Mouse (Mus musculus) left cerebral cortex, postnatal 10 days (tissue): ENCODE measurements around the gene Ppp3ca. TPM values are rescaled to one million over a fixed set of nuclear protein-coding genes. Genes with fewer than 3 reads are reported as not detected.

Source experiments
- DNase-seq, 2 experiments: peaks; one replicate each; pipeline ENCODE4 v3.0.0; 2021 to 2022; ENCODE audit warnings: low spot score in 2 of 2, mixed read lengths in 1 of 2; ENCODE audit errors: extremely low spot score in 1 of 2
- intact Hi-C: fragments of 180-260 bp; cut with DNase I; formaldehyde crosslinking; loops from one replicate; pipeline ENCODE4 v1.15.1; 2025
- total RNA-seq, 2 experiments: library from RNA; stranded (reverse); gene quantifications; 2 replicates each; pipeline ENCODE4 v1.2.3; 2021

Ppp3ca gene
- total RNA-seq, 2 experiments from 2014 or later, result 535 to 574 TPM

DNA sequence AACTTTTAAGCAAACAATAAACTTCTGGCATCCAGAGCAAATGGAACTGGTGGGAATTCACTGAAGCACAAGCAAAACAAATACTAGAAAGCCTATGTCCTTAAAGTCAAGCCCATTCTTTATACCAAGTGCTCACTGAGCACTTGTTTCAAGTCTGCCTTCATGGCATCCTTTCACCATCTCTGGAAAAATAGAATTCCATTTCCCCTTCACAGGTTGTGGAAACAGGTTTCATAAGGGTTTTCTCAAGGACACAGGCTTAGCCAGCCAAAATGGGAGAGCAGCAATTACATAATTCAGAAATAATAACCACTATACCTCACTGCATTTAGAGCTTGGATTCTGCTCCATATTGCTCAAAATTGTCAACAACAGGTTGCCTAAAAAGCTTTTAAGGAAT lies 112.1 kb downstream of the Ppp3ca start:
- intact Hi-C loops, result no loop called here
- no peak for DNase-seq

DNA sequence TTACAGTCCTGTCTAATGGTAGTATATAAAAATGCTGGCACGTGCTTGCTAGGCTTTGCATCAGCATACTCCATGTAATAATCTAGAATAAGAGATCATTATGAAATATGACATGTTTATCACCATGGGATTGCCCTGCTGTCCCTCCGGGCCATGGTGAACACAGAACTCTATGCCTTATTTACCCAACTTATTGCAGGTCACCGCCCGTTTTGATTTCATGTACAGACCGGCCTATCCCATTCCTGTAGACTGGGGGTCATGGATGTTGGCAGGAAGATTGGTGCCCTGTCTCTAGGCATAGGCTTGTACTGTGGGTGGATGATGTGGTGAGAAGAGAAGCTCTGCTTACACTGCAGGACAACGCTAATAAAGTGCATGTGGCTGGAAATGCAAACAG lies 115.8 kb downstream of the Ppp3ca start:
- no peak for DNase-seq
- intact Hi-C loops, result no loop called here

DNA sequence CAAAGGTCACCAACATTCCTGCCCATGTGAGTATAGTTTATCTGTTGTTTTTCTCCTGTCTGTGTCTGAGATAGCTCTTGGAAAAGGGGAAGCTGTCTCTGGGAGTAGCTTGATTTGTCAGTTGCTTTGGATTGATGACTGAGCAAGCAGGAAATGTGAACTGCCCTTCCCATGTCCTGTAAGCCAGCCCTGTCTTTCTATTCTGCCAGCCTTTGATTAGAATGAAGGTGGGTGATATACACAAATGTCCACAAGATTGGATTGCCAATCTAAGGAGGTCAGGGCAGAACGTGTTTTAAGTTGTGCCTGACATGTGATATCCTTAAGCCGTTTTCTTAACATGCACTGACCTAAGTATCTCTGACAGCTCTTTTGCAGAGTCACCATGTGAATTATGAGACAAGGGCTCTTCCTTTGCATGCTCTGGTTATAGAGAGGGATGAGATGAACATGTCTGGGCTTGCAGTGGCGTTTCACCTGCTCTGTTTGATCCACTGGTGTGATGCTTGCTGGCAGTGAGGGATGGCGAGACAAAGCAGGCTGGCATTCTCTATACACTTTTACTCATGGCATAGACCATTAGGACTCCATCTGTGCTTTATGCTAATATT lies 120.4 kb downstream of the Ppp3ca start:
- intact Hi-C loops, result no loop called here

GRCm38 (mm10) chr3:136791404-136791803 lies 121.5 kb downstream of the Ppp3ca start:
- no peak for DNase-seq
- intact Hi-C loops, result no loop called here

More for the DNA sequence above, 120.4 kb downstream of the Ppp3ca start:
- no peak for DNase-seq

- no peak for DNase-seq
- intact Hi-C loops, result no loop called here
Measured at GRCm38 (mm10) chr3:136791946-136792345, 122.0 kb downstream of the Ppp3ca start.

DNA sequence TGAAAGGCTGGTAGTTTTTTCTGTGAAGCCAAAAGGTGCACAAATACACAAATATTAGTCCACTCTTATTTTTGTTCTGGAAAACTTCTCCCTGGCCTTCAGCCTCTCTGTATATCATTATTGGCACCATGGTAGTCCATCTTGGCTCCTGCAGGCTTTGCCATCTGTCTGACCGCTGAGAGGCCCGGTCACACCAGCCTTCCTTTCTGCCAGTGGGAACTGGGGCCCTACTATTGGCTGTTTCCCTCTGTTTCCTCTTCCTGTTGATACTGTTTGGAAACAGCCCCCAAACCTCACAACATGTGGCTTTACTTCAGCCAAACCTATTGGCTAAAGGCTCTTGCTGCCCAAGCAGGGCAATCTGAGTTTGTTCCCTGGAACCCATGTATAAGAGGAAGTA lies 123.5 kb downstream of the Ppp3ca start:
- intact Hi-C loops, result no loop called here
- no peak for DNase-seq

DNA sequence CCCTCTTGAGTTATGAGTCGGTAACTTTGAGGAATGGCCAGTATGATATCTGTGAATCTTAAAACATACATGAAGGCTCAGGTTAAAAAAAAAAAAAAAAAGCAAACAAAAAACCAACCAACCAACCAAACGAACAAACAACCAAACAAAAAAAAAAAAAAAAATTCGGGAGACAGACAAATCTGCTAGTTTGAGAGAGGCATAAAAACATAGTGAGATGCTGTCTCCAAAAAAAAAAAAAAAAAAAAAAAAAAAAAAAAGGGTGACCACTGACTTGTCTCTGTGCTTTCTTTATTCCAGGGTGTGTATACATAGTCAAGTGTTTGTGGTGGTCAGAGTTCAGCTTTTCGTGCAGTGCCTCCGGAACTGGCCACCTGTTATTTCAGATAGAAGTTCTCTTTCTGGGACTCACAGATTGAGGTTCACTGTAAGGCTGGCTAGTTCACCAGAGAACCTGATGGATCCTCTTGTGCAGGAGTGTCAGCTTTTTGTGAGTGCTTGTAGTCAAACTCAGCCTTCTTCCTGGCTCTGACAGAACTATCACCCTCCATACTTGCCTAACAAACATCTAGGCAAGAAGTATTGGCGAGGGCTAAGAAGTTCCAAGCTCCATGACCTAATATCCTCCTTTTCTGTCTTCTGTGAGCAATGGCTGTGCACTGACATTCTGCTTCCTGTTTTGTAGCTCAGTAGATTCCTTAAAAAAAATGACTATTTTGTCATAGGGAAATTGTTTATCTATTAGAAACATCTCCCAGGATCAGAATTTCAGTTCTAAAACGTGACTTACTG lies 124.7 kb downstream of the Ppp3ca start:
- intact Hi-C loops, result no loop called here
- no peak for DNase-seq

DNA sequence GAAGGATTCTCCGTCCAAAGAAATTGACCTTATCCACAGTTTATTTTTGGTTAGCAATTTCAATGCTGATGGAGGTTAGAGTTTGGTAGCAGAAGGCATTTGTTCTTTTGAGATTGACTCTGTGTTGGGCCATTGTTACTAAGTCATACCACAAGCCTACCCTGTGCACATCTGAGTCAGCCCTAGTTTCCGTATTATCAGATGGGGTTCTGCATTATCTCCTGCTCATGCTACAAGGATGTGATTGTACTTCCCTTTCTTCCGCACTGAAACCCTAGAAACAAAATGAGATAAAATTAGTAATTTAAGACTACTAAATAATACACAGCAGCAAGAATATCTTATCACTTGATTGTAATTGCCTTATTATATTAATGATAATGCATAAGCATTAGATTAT lies 129.0 kb downstream of the Ppp3ca start:
- intact Hi-C loops, result no loop called here
- DNase-seq, result no peak

DNA sequence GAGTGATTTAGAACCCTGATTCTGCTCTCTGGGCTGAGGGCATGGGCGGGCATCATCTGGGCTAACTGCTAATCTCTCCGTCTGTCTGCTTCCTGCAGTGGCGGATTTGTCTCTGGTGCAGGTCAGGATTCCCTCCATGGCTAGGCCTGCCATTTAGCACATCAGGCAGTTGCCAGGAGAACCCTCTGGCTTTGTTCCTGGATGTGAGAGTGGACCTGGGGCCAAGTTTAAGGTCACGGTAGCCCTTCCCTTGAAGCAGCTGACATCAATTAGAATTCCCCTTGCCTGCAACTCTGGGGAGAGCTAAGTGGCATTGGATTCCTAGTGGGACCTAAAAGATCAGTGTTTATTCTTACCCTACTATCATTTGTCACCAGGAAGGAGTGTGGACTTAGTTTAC lies 132.7 kb downstream of the Ppp3ca start:
- DNase-seq, result no peak
- intact Hi-C loops, result no loop called here

GRCm38 (mm10) chr3:136805897-136806296 lies 136.0 kb downstream of the Ppp3ca start:
- intact Hi-C loops, result no loop called here
- no peak for DNase-seq

DNA sequence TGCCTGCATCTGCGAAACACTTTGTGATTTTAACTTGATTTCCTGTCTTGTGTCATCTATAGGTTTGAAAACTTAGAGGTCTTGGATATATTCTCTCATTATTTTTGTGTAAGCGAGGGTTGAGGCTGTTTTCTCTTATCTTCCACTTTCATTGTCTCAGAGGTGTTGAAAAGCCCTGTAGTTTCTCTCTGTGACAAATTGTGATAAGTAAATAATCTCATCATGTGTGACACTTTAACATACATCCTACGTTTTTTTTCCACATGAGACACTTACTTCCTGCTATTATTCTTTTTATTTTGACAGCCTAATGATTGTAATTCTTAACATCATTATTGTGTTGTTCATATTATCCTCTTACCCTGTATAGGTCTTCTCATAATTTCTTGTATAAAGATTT lies 140.3 kb downstream of the Ppp3ca start:
- no peak for DNase-seq
- intact Hi-C loops, result no loop called here

- intact Hi-C loops, result no loop called here
- no peak for DNase-seq
Measured at GRCm38 (mm10) chr3:136812162-136812561, 142.2 kb downstream of the Ppp3ca start.

DNA sequence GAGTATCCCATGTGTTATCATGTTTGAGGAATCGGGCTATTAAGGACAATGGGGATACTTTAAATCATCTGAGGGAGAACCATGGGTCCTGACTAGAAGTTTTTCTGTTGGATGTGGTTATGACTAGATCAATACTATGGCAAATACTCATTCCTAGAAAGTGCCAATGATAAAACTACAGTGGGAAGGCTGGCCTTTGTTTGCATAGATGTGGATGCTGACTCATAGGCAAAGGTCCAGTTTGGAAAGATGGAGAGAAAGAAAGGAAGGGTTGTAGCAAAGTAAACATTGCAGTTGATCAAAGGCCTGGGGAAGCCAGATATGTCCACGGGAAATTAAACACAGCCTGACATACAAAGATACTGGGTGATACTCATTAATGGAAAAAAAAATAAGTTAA lies 142.9 kb downstream of the Ppp3ca start:
- intact Hi-C loops, result no loop called here
- DNase-seq, result no peak

DNA sequence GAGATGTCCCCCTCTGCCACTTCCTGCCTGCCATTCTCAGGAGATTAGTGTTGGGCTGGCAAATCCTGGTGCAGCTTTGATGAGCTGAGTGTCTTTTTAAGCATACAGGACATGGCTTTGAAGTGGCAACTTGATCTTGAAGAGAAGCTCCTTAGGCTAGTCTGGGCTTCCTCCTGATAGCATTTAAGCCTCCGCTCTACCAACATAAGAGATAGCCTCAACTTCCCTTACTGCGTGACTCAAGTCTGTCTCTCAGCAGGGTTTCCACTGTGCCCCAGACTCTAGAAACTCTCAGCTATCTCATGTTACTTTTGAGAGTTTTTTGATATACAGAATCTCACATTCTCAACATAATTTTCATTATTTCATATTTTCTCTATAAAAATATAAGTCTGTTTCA lies 144.0 kb downstream of the Ppp3ca start:
- intact Hi-C loops, result no loop called here
- DNase-seq, result no peak

DNA sequence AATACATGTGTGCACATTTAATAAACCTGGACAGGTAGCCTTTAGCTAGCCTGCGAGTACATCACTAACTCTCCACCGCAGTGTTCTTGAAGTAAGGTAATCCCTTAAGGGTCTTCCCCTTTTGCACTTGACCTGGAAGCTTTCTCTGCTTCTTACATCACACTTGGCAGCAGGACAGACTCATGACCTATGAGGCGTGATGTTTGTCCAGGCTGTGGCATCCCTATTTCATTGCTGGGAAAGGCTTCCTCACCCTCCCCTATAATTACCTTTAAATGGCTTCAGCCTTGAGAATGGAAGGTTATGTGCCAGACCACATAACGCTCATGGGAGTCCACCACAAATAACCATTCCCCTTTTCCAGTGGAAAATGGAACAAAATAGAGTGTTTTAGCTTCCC lies 145.0 kb downstream of the Ppp3ca start:
- no peak for DNase-seq
- intact Hi-C loops, result no loop called here

- intact Hi-C loops, result no loop called here
- no peak for DNase-seq
Measured at GRCm38 (mm10) chr3:136816319-136816718, 146.4 kb downstream of the Ppp3ca start.

DNA sequence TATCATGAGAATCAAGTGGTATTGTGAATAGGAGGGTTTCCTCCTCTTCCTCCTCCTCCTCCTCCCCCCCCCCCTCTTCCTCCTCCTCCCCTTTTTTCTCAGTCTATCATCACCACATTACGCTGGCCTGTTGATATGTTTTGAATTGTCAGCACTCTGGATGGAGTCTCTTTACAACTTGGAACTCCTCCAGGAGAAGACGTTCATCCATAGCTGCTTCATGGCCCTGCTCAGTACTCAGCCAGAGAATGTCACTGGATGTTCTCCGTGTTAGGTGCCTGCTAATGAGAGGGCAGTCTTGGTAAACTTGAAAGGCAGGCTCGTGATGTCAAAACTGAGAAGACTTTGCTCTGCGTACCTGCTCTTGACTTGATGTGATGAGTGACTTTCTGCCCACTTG lies 149.1 kb downstream of the Ppp3ca start:
- no peak for DNase-seq
- intact Hi-C loops, result no loop called here

GRCm38 (mm10) chr3:136821039-136821438 lies 151.1 kb downstream of the Ppp3ca start:
- no peak for DNase-seq
- intact Hi-C loops, result no loop called here

- intact Hi-C loops, result no loop called here
- no peak for DNase-seq
Measured at GRCm38 (mm10) chr3:136821993-136822392, 152.1 kb downstream of the Ppp3ca start.

DNA sequence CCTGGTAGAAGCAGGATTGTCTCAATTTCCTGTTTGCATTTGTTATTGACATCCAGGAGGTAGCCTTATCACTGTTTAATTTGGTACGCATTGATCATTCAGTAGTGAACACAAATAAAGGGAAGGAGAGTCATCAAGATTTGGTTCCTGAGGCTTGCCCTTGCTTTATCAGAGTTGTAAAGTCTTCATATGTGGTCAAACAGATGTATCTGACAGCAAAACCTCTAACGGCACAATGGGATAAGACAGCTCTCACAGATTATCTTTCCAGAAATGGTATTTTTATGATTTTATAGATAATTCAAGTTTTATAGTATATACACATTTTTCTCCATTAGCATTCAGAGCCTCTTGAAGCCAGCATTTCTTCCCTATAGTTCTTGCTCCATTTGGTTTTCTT lies 152.5 kb downstream of the Ppp3ca start:
- intact Hi-C loops, result no loop called here
- no peak for DNase-seq

DNA sequence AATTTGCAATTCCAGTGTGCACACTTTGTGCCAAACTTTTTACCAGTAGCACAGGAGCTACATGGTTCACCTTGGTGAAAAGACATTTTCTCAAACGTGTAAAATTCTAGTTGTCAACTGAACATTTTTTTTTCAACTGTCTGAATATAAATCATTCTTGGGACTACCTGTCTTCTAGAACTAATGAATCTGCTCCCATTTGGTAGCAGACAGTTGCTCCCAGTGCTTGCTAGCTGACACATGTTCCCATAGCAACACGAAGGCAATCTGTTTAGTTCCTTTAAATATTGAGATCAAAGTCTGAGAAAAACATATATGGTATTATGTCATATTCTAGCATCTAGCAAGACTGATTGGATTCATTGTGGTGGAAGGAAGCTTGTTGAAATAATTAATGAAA lies 158.5 kb downstream of the Ppp3ca start:
- intact Hi-C loops, result no loop called here
- DNase-seq, result no peak
